Mouse (Mus musculus): ENCODE results near the gene Strn3. TPM values are rescaled to one million over a fixed set of nuclear protein-coding genes. Genes with fewer than 3 reads are reported as not detected.

Gene Strn3
- polyA plus RNA-seq (2017; shearing (Covaris generic)): 10 to 100 TPM; 27.2 to 39.0 TPM

DNA sequence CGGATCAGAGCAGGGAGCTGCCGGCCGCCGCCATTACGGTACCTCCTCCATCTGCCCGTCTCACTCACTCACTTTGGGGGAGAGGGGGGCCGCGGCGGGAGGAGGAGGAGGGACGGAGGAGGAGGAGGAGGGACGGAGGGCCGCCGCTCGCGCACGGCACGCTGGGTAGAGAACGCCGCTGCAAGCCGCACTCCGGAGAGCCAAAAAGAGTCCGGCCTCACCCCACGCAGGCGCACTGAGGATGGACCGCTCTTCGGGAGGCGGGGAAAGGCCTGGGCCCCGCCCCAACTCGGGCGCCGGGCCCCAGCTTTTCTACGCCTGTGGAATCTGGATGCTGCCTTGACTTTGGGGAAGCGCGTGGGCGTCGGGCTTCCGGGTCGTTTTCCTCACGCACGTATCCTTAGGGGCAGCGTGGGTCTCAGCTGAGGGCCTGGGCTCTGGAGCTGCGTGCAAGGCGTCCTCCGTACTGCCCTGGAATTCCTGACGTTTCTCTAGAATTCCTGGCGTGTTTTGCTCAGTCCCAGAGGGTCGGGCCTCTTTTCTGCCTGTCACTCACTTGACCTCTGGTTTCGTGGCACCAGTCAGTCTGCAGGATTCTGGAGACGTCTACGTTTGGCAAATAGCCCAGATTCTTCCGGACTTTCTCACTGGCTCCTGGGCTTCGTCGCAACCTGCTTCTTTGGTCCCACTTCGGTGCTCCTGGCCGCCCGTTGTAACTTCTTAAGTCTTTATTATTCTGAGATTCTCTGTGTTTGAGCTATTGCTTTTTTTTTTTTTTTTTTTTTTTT, at the start of gene Strn3:
Gene Strn3 (minus strand): TSS at position 53 of the 788 bp plus-strand sequence.

GRCm38 (mm10) chr12:51690893-51691844, 528 bp downstream of the Strn3 start, which contains the start of gene Ap4s1:
Ap4s1 (plus strand) TSS chr12:51691033.

GRCm38 (mm10) chr12:51593229-51594029, 98.3 kb downstream of the Strn3 start, which contains the start of gene Coch:
Coch (plus strand) TSS chr12:51593341.

Other genes with a start within 250 kb of the Strn3 start
- gene Coch, start 98.6 kb downstream of the Strn3 start, polyA plus RNA-seq (2017; shearing (Covaris generic)): 1 to 10 TPM in 1 of 2 experiments, under 1 TPM in 1; 0.83 to 8.4 TPM
- gene Ap4s1, start 864 bp downstream of the Strn3 start, polyA plus RNA-seq (2017; shearing (Covaris generic)): 10 to 100 TPM; 49.7 to 50.8 TPM
- gene Hectd1, start 137.6 kb upstream of the Strn3 start, polyA plus RNA-seq (2017; shearing (Covaris generic)): 10 to 100 TPM; 66.4 to 69.0 TPM